Mouse (Mus musculus) right cerebral cortex, postnatal 36 days (tissue): ENCODE measurements at regions not wholly inside any gene's neighbourhood (a gene's known extent, or its start where the extent isn't known, plus 50 kb on each side); places are given as distances from the start of the nearest gene placed in this dataset.

ENCODE experiments used
- DNase-seq, 2 experiments: peaks; one replicate each; pipeline ENCODE4 v3.0.0; 2022; ENCODE audit warnings: low spot score in 2 of 2, mixed read lengths in 1 of 2

DNA sequence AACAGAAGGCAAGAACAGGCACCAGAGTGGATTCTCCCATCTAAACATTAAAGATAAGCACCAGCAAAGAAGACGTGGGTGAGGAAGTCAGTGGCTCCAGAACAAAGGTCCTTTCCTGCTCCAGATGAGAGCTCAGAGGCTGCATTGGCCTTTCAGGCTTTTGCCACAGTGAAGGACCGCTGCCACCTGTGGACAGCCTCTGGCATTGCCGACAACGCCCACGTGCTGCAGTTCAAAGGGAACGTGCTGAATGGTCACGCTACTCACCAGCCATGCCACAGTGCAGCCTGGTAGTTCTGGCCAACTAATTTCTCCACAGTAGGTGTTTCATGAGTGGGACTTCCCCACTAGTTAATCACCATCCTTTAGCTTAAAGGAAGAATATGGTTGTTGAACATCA lies 365.1 kb downstream of the Dmrt2 start:
- DNase-seq, result no peak

- no peak for DNase-seq
Measured at GRCm38 (mm10) chr19:26051478-26052215, 379.4 kb downstream of the Dmrt2 start.

- no peak for DNase-seq
Measured at GRCm38 (mm10) chr19:26059668-26060067, 387.5 kb downstream of the Dmrt2 start.

DNA sequence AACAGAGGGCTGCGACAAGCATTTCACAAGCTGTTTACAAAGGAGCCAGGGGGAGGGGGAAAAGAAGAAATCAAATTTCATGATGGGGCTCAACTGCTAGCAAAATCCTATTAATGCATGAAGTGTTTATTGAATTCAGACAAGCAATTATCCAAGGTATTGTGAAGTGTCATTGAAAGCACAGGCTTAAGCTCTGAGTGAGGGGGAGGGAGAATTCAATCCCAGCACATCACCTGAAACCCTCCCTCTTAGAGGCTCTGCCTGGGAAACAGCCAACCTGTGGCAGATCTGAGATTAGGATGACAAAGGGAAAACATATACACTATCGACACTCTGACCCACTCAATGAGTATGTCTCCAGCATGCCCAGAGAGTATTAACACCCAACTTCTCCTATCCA lies 396.3 kb downstream of the Dmrt2 start:
- DNase-seq, result no peak

DNA sequence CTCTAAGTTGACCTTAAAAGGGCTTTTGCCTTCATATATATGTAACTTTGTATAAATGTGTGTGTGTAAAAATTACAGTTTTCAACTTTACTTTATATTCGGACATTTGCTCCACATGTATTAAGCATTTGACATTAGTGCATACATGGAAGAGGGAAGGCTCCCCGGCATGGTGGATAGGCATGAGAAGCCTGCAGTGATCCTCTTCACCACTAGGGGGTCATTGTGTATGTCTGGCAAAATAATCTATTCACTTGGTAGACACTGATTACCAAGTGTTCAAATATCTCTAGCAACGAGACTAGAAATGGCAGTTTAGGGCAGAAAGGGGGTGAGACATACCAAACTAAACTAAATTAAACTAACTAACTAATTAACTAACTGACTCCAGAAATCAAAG lies 397.7 kb downstream of the Dmrt2 start:
- DNase-seq, result no peak

- DNase-seq, result no peak
Measured at GRCm38 (mm10) chr19:26088318-26088717, 416.1 kb downstream of the Dmrt2 start.

DNA sequence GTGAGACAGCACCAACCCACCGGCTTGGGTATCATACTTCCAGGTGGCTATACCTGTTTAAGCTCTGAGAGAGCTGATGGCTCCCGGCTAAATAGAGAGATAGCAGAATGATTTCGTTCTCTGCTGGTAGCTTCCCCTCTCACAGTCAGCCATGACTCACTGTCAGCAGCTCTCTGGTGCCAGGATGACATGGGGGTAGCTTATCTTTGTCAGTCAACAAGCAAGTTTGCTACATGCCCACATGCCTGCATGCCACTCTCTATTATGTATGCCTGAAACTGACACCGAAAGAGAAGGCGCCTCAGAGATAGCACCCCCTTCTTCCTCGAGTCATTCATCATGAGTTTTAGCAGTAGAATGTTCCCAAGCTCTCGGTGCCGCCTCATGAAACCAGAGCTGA lies 419.2 kb downstream of the Dmrt2 start:
- DNase-seq, result peak; percentile 1 to 4

- DNase-seq, result no peak
Measured at GRCm38 (mm10) chr19:26093844-26094243, 421.6 kb downstream of the Dmrt2 start.

DNA sequence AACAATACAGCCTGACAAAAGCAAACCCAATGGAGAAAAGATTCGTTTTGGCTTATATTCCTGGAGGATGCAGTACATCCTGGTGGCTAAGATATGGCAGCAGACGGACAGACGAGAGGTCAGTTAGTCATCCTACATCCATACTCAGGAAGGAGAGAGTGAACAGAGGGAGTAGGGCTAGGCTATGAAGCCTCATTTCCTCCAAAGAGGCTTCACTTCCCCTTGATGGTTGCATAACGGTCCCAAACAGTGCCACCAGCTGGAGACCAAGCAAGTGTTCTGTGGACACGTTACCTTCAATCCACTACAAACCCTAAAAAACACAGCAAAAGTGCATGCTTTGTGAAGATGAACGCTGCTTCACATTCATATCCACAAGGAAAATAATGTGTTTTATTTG lies 442.1 kb downstream of the Dmrt2 start:
- DNase-seq, result no peak

DNA sequence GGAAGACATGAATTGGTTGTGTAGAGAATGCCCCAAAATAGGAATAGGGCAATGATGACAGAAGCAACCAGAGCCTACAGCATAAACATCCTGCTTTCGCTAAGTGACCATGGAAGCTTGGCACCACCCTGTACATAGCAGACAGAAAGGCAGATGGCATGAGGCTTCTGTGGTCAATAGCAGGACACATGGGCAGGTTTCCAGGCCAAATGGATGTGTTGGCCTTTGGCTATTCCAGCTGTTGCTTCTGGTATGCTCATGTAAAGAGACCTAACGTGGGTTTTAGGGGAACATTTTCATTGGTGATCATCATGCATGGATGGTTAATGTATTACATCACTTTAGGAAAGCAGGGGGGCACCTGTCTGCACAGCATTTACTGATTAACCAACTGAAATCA lies 456.2 kb downstream of the Dmrt2 start:
- no peak for DNase-seq

- DNase-seq, result no peak
Measured at GRCm38 (mm10) chr19:26134385-26134784, 462.2 kb downstream of the Dmrt2 start.

DNA sequence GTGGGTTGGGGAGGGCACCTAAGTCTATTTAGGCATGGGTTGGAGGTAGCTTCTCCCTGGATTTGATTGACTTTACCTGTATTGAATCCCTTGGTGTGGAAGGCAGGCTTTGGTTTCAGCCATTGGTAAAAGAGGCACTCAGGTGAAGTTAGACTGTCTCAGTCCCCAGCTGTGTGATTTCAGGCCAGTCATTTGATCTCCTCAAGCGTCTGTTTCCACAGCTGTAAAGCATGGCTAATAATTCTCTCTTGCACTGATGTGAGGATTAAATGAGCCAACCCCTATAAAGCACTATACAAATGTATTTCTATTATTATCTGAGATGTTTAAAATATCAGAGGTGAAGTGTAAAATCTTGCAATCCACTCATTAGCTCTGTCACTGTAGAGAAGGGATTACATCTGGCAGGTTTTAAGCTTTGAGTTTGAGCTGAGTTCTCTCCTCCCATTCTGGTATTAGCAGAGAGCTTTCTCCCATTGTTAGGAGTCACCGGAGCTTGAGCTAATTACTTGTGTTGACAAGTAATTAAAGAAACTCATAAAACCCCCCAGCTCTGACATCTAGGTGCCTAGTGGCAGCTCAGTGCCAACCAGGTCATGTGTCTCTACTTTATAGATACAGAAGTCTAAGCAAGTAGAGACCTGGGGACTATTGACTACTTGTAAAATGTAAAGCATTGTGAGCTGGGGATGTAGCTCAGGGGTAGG lies 463.3 kb downstream of the Dmrt2 start:
- no peak for DNase-seq

- no peak for DNase-seq
Measured at GRCm38 (mm10) chr19:26140647-26141046, 464.2 kb upstream of the Smarca2 start.

DNA sequence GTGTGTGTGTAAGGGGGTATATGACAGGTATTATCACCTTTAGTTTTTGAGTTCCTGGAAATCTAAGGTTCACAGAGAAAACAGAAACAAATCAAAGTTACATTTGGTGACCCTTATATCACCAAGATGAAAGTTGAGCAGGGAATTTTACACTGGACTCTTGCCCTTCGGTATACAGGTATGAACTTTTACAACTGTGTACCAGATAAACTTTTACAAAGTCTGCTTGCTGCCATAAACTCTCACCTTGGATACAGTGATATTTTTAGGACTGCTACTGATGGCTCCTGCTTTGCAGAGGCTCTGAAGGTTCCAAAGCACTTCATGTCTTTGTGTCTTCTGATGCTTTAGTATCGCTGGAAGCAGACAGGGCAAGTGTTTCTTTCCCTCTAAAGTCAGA lies 461.3 kb upstream of the Smarca2 start:
- DNase-seq, result no peak

DNA sequence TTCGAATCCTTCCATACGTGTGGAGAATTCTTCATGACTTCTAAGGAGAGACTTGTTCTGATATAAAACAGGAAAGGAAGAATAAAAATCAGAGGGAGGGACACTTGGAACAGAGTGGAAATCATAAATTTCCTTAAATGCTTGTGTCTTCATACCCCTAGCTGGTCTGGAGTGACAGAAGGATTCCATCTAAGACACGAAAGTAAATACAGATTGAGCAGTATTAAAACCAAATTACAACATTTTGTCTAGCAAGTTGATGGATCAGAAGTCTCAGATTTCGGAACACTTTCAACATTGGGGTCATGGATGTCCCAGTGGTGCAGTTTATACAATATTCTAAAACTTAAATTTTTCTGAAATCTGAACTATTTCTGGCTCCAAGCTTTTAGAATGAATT lies 453.6 kb upstream of the Smarca2 start:
- DNase-seq, result no peak

- DNase-seq, result no peak
Measured at GRCm38 (mm10) chr19:26164993-26165392, 439.9 kb upstream of the Smarca2 start.

DNA sequence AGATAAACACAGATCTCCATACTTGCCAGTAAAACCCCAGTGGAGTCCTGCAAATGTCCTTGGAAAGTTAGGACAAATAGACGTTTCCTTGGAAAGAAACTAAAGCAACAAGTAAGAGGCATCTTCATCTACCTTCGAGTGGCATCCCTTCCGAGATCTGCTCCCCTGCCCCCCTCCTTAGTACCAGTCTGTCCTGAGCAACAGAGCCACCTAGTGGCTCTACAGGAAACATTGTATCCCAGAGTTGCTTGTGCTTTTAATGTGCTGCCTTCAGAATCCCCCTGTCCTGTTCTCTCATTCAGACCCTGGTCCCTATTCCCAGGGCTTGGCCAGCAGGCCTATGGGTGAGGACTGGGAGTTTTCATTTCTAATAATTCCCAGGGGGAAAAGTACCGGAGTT lies 423.1 kb upstream of the Smarca2 start:
- no peak for DNase-seq

DNA sequence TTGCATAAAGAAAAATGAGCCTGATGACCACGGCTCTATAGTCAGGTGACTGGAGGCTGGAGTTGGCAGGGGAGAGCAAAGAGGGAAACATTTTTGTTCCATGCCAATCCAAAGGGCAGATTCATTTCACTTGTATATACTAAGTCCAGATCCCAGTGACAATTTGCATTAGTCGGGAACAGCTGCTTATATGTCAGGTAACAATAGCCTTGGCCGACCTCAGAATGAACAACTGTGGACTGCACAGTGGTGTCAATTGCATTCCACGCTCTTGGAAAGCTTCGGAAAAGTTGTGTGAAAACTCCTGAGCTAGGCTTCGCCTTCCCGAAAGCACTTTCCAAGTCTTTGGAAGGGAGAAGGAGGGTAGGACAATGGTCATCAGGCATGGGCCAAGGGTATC lies 419.8 kb upstream of the Smarca2 start:
- no peak for DNase-seq

DNA sequence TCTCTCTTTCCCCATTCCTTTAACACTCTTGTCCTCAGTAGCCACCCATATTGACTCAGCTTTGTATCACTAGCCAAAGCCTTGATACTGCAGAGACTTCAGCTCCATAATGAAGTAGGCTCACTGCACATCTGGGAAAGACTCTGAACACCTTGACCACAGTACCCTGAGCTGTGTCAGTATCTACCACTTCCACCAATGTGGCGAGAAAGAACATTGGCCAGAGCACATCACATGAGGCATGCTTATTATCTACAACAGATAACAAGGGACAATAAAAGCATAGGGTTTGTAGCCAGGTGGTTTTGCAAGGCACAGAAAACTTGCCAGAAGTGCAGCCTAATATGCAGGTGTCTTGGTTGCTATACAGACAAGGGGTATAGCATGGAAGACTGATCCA lies 414.0 kb upstream of the Smarca2 start:
- DNase-seq, result no peak

- no peak for DNase-seq
Measured at GRCm38 (mm10) chr19:26193664-26194063, 411.2 kb upstream of the Smarca2 start.

DNA sequence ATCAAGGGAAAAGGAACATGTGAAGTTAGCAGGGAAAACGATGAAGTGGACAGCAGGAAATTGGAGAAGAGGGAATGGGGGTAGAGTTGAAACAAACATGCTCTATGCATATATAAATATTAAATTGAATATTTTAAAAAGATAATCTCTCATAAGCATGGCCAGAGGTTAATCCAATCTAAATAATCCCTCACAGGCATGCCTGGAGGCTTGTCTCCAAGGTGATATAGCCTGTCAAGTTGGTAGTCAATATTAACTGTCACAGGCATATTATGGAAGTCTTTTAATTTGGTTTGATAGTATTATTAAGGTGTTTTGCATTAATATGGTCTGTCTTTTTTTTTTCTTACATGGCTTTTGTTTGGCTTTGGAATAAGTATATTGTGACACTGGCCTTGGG lies 396.1 kb upstream of the Smarca2 start:
- no peak for DNase-seq

- no peak for DNase-seq
Measured at GRCm38 (mm10) chr19:26234539-26234938, 370.3 kb upstream of the Smarca2 start.

DNA sequence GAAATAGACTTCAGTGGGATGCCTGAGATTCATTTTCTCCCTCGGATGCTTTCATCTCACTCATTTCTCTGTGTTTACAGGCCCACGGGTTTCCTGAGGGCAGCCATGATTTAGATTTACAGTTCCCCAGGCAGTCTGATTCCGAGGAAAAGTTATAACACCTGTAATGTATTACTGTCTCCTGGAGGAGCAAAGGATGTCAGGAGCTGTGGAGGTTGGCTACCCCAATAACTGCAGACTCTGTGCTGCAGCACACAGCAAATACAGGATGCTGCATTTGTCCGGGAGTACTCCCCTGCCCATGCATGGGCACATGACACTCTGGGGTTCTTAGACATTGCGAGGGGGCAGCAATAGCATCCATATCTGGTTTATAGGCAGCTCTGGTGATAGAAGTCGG lies 360.8 kb upstream of the Smarca2 start:
- DNase-seq, result no peak

GRCm38 (mm10) chr19:26249751-26250150 lies 355.1 kb upstream of the Smarca2 start:
- DNase-seq, result peak; percentile 32 to 60
